Mouse (Mus musculus): ENCODE measurements around the gene Rhog. TPM values are rescaled to one million over a fixed set of nuclear protein-coding genes. Genes with fewer than 3 reads are reported as not detected.

Rhog gene
- total RNA-seq, 1 experiment from 2014 or later: 59.7 TPM

GRCm38 (mm10) chr7:102250631-102251214, 5.1 kb downstream of the Rhog start:
- peak; percentile 92 for DNase-seq

DNA sequence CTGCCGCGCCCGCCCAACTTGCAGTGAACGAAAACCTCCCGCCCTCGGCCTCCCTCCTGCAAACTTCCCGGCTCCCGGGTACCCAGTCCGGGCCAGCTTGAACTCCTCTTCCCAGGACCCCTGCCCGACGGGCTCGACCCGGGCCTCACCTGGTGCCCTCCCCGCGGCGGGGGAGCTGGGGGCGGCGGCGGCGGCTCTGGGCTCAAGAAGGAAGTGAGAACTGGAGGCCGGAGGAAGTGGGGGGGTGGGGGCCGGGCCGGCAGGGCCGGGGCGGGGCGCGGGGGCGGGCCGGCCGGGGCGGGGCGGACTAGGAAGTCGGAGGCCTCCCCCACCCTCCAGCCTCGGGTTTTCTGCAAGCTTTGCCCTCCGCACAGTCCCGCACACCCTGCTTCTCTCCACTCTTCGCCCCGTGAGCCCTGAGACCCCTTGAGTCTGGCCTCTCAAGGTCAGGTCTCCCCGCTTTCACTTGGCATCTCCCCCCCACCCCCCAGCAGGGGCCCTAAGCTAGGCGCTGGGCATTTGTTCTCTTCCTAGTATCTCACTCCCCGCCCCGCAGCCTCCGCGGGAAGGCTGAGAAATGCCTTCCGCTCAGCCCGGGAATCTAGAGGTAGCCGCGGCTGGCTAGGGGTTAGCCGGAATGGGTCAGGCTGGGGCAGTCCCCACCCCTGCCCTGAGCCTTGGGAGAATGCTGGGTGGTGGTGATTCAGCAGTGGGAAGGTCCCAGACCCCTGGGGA, 5.8 kb downstream of the Rhog start:
- DNase-seq: peak; percentile 81

DNA sequence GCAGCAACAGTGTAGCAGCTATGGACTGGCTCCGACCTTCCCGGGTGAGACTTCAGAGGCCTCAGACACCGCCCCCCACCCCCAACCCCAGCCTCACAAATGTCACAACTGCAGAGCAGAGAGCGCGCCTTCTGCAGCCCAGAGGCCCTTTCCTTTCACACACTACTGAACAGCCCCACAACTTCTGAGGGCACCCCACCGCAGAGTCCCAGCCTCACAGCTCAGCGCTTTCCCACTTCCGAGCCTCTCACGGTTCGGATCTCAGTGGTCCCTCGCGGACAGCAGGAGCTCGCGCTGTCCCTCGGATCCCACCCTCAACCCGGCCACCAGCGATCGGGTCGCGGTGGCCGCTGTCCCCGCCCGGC, 6.3 kb downstream of the Rhog start:
- no peak for DNase-seq

DNA sequence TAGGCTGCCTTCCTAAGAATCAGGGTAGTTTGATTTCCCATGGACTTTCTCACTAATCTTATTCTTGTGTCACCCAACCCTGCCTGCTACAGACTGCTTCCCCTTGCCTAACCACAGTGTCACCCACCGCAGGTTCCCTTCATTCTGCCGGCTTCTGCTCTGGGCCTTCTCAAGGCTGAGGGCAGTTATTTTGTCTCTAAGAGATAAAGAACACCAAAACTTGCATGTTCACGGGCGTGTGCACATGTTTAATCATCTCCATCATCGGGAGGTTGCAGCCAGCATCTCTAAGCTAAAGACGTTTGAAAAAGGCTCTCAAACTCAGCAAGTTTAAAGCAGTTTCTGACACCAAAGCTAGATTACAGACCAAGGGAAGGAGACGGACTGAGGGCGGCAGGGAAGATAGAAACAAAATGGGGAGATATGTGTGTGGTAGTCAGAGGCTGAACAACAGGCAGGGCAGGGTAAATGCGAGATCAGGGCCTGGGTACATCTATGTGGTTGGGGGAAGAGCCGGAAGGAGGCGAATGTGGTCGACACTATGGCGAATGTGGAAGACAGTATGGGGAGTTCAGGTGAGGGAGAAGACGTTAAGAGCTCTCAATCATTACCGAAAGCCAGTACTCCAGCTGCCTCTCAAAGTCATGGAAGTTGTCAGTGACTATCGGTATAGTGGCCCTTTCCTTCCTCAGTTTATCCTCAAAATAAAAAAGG, 7.0 kb downstream of the Rhog start:
- DNase-seq: no peak

DNA sequence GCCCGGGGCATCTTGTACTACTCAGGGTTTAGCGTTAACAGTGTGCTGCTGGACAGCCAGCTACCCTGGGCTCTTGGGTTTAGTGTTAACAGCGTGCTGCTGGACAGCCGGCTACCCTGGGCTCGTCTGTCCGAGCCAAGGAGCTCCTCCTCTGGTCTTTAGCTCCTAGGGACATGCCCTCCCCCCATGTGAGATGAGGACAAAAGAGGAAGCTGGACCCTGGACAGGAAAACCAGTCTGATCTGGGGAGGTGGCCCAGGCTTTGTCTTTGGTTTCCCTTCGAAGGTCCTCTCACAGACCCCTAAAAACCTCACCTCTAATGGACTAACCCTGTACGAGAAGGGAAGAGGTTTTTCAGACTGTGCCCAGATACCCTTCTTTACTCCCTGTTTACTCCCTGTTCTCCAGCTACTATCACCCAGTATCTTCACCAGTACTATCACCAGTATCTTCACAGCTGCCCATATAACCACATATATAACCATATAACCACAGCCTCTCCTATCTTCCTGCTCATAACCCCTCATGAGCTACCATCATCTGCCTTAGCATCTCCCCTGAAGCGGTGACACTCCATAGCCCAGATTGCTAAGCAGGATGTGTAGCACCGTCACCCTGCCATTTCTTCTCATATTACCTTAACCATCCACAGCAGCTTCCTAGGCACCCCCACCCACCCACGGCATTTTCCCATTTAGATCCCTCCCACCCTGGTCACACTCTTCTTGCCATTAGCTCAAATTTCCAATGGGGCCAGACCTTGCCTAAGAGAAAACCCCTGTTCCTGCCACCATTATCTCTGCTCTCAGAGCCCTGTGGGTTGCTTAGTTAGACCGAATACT, 8.7 kb downstream of the Rhog start:
- DNase-seq: no peak

DNA sequence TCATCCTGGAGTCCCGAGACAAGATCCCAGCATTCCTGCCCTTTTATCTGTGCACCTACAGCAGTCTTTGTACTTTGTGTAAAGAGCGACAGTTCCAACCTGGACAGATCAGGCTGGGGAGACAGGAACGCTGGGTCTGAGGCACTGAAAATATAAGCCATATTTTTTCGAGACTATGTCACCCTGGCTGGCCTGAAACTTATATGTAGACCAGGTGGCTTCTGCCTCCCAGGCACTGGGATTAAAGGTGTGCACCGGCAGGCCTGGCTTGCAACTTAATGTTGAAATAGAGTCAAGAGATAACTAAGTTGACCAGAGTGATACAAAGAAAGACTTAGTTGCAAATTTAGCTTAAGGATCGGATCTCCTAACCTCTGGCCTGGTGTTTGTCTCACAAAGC, 9.6 kb downstream of the Rhog start:
- no peak for DNase-seq

DNA sequence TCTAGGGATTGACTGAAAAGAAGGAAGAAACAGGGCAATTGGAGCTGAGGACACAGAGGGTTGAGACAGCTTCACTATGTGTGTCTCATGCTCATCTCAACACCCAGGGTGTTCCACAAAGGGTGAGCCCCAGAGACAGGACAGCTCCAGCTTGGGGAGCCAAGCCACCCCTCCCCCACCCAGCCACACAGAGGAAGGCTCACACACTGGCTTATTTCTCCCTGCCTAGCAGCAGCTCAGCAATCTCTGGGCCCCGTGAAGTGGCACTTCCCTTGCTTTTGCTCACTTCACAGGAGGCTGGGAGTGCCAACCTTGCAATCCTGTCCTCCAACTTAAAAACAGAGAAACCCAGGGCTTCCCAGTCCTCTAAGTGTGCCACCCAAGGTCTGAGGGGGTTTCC, 10.1 kb downstream of the Rhog start:
- no peak for DNase-seq

GRCm38 (mm10) chr7:102244782-102245535, 10.9 kb downstream of the Rhog start:
- no peak for DNase-seq

- DNase-seq: no peak
These were observed 12.0 kb downstream of the Rhog start for GRCm38 (mm10) chr7:102243870-102244269.

GRCm38 (mm10) chr7:102242917-102243316, 12.9 kb downstream of the Rhog start:
- no peak for DNase-seq

DNA sequence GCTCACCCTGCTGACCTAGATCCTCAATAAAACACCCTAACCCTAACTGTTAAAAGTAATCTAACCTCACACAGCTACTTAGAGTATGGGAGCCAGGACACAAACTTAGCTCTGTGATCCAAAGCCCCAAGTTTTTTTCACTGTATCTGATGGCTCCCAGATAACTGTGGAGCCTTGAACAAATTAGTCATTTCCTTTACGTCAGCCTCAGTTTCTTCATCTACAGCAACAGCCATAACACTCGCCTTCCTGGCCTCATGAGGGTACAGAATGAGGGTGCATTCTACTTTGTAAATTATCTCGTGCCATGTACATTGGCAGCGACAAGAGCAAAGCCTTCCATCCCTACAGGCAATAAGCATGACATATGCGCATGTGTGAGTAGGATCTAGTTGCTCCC, 13.5 kb downstream of the Rhog start:
- DNase-seq: no peak

- DNase-seq: no peak
These were observed 16.3 kb downstream of the Rhog start for GRCm38 (mm10) chr7:102239591-102239990.

DNA sequence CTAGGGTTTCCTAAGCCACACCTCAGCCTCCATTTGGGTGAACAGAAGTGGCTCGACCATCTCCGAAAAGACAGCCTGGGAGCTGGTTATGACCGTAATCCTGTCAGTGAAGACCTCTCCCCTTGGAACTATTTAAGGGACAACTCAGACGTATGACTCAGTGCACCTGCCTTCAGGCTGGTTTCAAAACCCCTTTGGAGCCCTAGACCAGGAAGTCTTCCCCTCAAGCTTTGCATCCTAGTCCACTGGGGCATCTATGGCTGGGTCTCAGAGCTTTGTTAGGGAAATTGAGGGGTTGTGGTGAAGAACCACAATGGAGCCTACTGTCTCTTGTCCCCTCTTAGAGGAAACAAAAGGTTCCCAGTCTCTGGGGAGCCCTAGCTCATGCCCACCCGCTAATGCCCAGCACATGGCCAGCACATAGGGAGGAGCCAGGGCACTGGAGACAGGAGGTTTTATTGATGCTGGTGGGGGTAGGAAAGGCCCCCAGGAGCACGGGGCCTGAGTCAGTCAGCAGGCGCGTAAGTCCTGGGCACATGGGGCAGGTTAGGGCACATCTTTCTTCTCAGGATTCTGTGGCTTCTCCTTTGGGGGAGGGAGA, 17.1 kb downstream of the Rhog start:
- no peak for DNase-seq

DNA sequence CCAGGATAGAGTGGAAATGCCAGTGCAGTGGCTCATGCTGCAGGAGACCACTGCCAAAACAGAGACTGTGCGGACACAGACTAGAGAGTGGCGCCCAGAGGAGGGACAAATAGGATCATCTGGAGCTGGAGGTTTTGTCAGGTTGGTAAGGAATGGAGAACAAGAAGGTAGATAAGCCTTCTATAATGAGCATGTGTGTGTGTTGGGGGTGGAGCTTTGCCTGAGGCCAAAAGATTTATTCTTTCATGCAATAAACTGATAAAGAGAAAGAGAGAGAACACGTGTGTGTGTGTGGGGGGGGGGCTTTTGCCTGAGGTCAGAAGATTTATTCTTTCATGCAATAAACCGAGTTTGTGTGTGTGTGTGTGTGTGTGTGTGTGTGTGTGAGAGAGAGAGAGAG, 22.8 kb downstream of the Rhog start:
- DNase-seq: no peak

- no peak for DNase-seq
These were observed 26.0 kb downstream of the Rhog start for GRCm38 (mm10) chr7:102229814-102230213.

DNA sequence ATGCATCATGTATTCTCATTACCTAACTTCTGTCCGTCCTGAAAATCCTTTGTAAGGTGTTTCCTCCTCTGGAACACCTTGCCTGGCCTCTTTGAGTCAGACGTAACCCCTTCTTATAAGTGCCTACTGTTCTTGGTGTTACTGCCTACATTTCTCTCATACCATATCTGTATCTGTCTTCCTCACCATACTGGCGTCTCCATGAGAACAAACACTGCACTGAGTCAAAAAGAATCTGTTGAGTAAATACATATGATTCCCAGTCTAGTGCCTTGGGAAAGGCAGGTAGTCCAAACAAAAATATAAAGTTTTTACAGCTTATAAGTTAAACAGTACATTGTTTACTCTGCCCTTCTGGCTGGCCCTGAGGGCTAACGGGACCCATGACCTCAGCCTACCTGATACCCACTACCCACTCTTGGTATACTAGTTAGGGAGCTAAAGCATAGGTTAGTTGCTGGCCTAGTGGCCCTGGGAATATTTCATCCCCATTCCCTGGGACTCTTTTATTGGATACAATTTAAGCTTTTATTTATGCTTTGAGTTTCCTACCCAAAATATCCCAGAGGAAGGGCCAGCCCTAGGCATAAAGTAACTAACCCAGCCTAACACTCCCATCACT, 27.7 kb downstream of the Rhog start:
- no peak for DNase-seq

- no peak for DNase-seq
These were observed 29.8 kb downstream of the Rhog start for GRCm38 (mm10) chr7:102226051-102226450.

- DNase-seq: peak; percentile 58
These were observed 31.7 kb downstream of the Rhog start for GRCm38 (mm10) chr7:102223883-102224738.

- peak; percentile 80 for DNase-seq
These were observed 32.9 kb downstream of the Rhog start for GRCm38 (mm10) chr7:102222830-102223556.

All from adrenal gland, postnatal 25 days (tissue).